11 mouse cellular contexts compared by ENCODE assay signal in genomic region chr9:37029811-37030346, GRCm38 (mm10).
DNase-seq lines count a peak whose midpoint lies in the region; ATAC-seq and TF ChIP-seq lines count a peak whose summit lies in the region.
"Had no signal": no experiment of that assay in that cellular context is flagged by ENCODE, and none has a peak within 500 bp of the region (broad histone marks: within the 10 kb centered on the region; RNA-seq: fewer than 3 reads in every experiment).

No protein-coding gene starts in this region.

- no peak for TF ChIP-seq CTCF in kidney, adult 2 months (conservative IDR thresholded peaks at IDR 0.05; ENCODE audit: insufficient read depth, insufficient read length, low read depth, low read length)

- H3K27ac ChIP-seq in heart, embryonic 15.5 days: 0 out of 2 replicates have a peak overlapping the region, but pooled peaks have one; percentile 16
- H3K27ac ChIP-seq in embryonic facial prominence, embryonic 13.5 days: peak overlapping the region; percentile 73
- peak overlapping the region; percentile 33 for H3K27ac ChIP-seq in hindbrain, embryonic 16.5 days (ENCODE audit: low read depth, low read length)
- peak overlapping the region; percentile 14; the same call in 1 of the 2 replicates for H3K27ac ChIP-seq in midbrain, embryonic 16.5 days (ENCODE audit: low read length)
- no peak overlapping the region for H3K27ac ChIP-seq in kidney, adult 2 months (ENCODE audit: insufficient read depth, low read depth, low read length)
- H3K27ac ChIP-seq: macrophage had no signal

- H3K9me3 ChIP-seq in heart, embryonic 15.5 days (replicated peaks): no peaks in the 10 kb centered on the region
- no peaks in the 10 kb centered on the region for H3K9me3 ChIP-seq in embryonic facial prominence, embryonic 13.5 days
- no peaks in the 10 kb centered on the region for H3K9me3 ChIP-seq in hindbrain, embryonic 16.5 days (ENCODE audit: control insufficient read depth, low read length)
- H3K9me3 ChIP-seq in midbrain, embryonic 16.5 days (replicated peaks; ENCODE audit: control insufficient read depth, low read length, poor library complexity, severe bottlenecking): no peaks in the 10 kb centered on the region

- intact Hi-C loops in heart, postnatal 10 days (cut with DNase I): loop anchor here (5.0 kb wide), 1 partner anchor 117 kb away; the partner anchor contains the start of gene Pknox2

- H3K4me1 ChIP-seq in heart, embryonic 15.5 days (replicated peaks): peaks cover 14% of the 10 kb centered on the region
- H3K4me1 ChIP-seq in embryonic facial prominence, embryonic 13.5 days: peaks cover 43% of the 10 kb centered on the region
- H3K4me1 ChIP-seq in hindbrain, embryonic 16.5 days (ENCODE audit: control insufficient read depth, insufficient read depth, low read depth, low read length): peaks cover 16% of the 10 kb centered on the region
- H3K4me1 ChIP-seq in midbrain, embryonic 16.5 days (ENCODE audit: control insufficient read depth, insufficient read depth, low read length): peaks cover 28% of the 10 kb centered on the region
- no peaks in the 10 kb centered on the region for H3K4me1 ChIP-seq in kidney, adult 2 months (ENCODE audit: control insufficient read depth, insufficient read depth, low read length)

- no peaks in the 10 kb centered on the region for H3K36me3 ChIP-seq in heart, embryonic 15.5 days
- H3K36me3 ChIP-seq in embryonic facial prominence, embryonic 13.5 days: no peaks in the 10 kb centered on the region
- no peaks in the 10 kb centered on the region for H3K36me3 ChIP-seq in hindbrain, embryonic 16.5 days (ENCODE audit: control insufficient read depth, insufficient read depth, low read length)
- H3K36me3 ChIP-seq in midbrain, embryonic 16.5 days (ENCODE audit: control insufficient read depth, insufficient read depth, low read length): no peaks in the 10 kb centered on the region
- H3K36me3 ChIP-seq in kidney, adult 2 months (ENCODE audit: control insufficient read depth, insufficient read depth, low read length): no peaks in the 10 kb centered on the region

- no peak overlapping the region for H3K9ac ChIP-seq in heart, embryonic 15.5 days
- H3K9ac ChIP-seq in embryonic facial prominence, embryonic 13.5 days: peak overlapping the region; percentile 36; the same call in 1 of the 2 replicates
- H3K9ac ChIP-seq in hindbrain, embryonic 16.5 days (ENCODE audit: low read depth, low read length): no peak overlapping the region
- H3K9ac ChIP-seq in midbrain, embryonic 16.5 days (ENCODE audit: low read depth, low read length): no peak overlapping the region

- WGBS in heart, embryonic 15.5 days: 61% methylated on average over 3 of the region's 3 CpGs
- 38% methylated on average over 3 of the region's 3 CpGs for WGBS in embryonic facial prominence, embryonic 13.5 days
- 82% methylated on average over 3 of the region's 3 CpGs for WGBS in hindbrain, embryonic 16.5 days
- WGBS in midbrain, embryonic 16.5 days: 86% methylated on average over 3 of the region's 3 CpGs
- WGBS in kidney, adult 2 months: 79% methylated on average over 3 of the region's 3 CpGs

- H3K4me3 ChIP-seq in heart, embryonic 15.5 days: no peak overlapping the region
- no peak overlapping the region for H3K4me3 ChIP-seq in embryonic facial prominence, embryonic 13.5 days
- H3K4me3 ChIP-seq in hindbrain, embryonic 16.5 days (ENCODE audit: low read length): no peak overlapping the region
- no peak overlapping the region for H3K4me3 ChIP-seq in midbrain, embryonic 16.5 days (ENCODE audit: low read depth, low read length)
- H3K4me3 ChIP-seq in kidney, adult 2 months (ENCODE audit: insufficient read depth, low read depth, low read length): no peak overlapping the region

- no peak for TF ChIP-seq POLR2A in kidney, adult 2 months (IDR thresholded peaks at IDR 0.05; ENCODE audit: low read depth, low read length)

- no peak for ATAC-seq in heart, embryonic 15.5 days (replicated peaks; ENCODE audit: insufficient number of reproducible peaks, insufficient read depth, low FRiP score, low read depth)
- 0 out of 2 replicates have a peak, but pooled peaks have one; percentile 12 for ATAC-seq in embryonic facial prominence, embryonic 13.5 days (ENCODE audit: insufficient number of reproducible peaks, insufficient read depth, low FRiP score, low TSS enrichment, low read depth)
- no peak for ATAC-seq in hindbrain, embryonic 16.5 days
- ATAC-seq in midbrain, embryonic 16.5 days: no peak

- H3K27me3 ChIP-seq in heart, embryonic 15.5 days: no peaks in the 10 kb centered on the region
- H3K27me3 ChIP-seq in embryonic facial prominence, embryonic 13.5 days: no peaks in the 10 kb centered on the region
- H3K27me3 ChIP-seq in hindbrain, embryonic 16.5 days (replicated peaks; ENCODE audit: control insufficient read depth, insufficient read depth, low read length): no peaks in the 10 kb centered on the region
- no peaks in the 10 kb centered on the region for H3K27me3 ChIP-seq in midbrain, embryonic 16.5 days (ENCODE audit: control insufficient read depth, insufficient read depth, low read depth, low read length)
- no peaks in the 10 kb centered on the region for H3K27me3 ChIP-seq in kidney, adult 2 months (replicated peaks; ENCODE audit: control insufficient read depth, insufficient read depth, low read length)

- no peak for DNase-seq in heart, postnatal 10 days
- DNase-seq in spleen, postnatal 36 days (ENCODE audit: low spot score in 2 of 2): no peak
- no peak for DNase-seq in adrenal gland, adult 18-20 months (ENCODE audit: low spot score in 2 of 2)
- no peak for DNase-seq in kidney, adult 2 months
- DNase-seq: heart, postnatal 36 days; layer of hippocampus, postnatal 36 days had no signal

- no peak overlapping the region for H3K4me2 ChIP-seq in heart, embryonic 15.5 days
- no peak overlapping the region for H3K4me2 ChIP-seq in embryonic facial prominence, embryonic 13.5 days
- H3K4me2 ChIP-seq in hindbrain, embryonic 16.5 days (ENCODE audit: low read length): no peak overlapping the region
- no peak overlapping the region for H3K4me2 ChIP-seq in midbrain, embryonic 16.5 days (ENCODE audit: low read length)
